Mouse (Mus musculus) embryonic fibroblast, embryonic 13.5 days (primary cell): ENCODE data around the gene Ntn5. TPM values are rescaled to one million over a fixed set of nuclear protein-coding genes. Genes with fewer than 3 reads are reported as not detected.
"Not testable (repeated sequence)": the region's sequence is repeated elsewhere in the genome, so short reads cannot be mapped to it uniquely, and the experiment has no call there.

ENCODE experiments used
- H3K27ac ChIP-seq: 2 replicates; pipeline ENCODE4 v1.5.1; 2012; ENCODE audit warnings: low read length, control low read depth, inconsistent platforms; ENCODE audit not compliant: insufficient read depth
- H3K4me1 ChIP-seq: 2 replicates; pipeline ENCODE4 v1.6.1; 2011; ENCODE audit warnings: low read length; ENCODE audit not compliant: control insufficient read depth, insufficient read depth
- H3K4me3 ChIP-seq: 2 replicates; pipeline ENCODE4 v1.5.1; 2011; ENCODE audit warnings: mild to moderate bottlenecking, control low read depth, low read length; ENCODE audit not compliant: insufficient read depth
- CTCF ChIP-seq: IDR thresholded peaks from 2 replicates; pipeline ENCODE4 v1.5.1; 2011; ENCODE audit warnings: mild to moderate bottlenecking, control low read depth, low read length, moderate library complexity, borderline replicate concordance; ENCODE audit not compliant: insufficient read depth
- POLR2A ChIP-seq: IDR thresholded peaks from 2 replicates; pipeline ENCODE4 v1.6.1; 2011; ENCODE audit warnings: low read depth, mild to moderate bottlenecking, control low read depth, low read length, moderate library complexity
- polyA plus RNA-seq: library from polyadenylated mRNA; stranded (reverse); fragments of >200 nt; gene quantifications from 2 replicates; pipeline ENCODE4 v1.2.4, GENCODE M21; 2011; ENCODE audit warnings: low read depth; ENCODE audit not compliant: missing spikeins, insufficient read length

Gene Ntn5
- polyA plus RNA-seq, 1 experiment = 0.58 TPM

- Histone ChIP-seq H3K4me1 (no peaks in the 10 kb centered on the region), H3K4me3 (no peak overlapping the region), H3K27ac (no peak overlapping the region)
- TF ChIP-seq POLR2A (no peak), CTCF (no peak)
Observed at GRCm38 (mm10) chr7:45654424-45655047, 29.3 kb upstream of the Ntn5 start.

DNA sequence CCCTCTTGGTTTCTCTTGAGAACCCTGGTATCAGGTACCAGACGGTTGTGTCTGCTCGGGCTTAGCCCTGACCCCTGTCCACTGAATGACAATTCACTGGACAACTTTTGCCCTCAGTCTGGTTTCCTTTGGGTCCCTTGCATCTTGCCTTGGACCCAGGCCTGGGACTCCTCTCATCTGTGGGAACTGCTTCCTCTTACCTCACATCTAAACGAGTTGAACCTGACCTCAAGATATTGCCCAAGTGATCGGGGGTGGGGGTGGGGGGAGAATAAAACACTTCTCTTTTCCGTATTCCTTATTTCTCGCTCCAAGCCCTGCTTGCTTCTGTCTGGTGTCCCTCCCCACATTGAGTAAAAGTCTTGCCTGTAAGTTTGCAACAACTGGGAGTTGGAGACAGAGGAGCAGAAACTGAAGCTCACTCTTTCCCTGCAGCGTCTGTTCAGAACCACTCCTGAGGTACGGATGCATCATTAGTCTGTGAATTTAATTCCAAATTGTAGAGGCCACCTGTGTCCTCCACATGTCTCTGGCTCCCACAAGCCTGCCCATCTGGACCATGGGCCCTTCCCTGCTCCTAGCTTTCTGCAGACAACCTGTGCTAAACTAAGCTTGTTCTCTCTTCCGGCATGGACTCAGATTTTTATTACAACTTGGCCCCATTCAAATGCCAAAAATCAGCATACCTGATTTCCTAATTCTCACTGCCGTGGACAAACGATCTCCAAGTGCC, 22.9 kb upstream of the Ntn5 start:
- TF ChIP-seq CTCF (no peak), POLR2A (no peak)
- no peak overlapping the region for H3K27ac ChIP-seq
- no peak overlapping the region for H3K4me3 ChIP-seq
- H3K4me1 ChIP-seq = no peaks in the 10 kb centered on the region

- not testable (repeated sequence) for H3K4me1 ChIP-seq, H3K4me3 ChIP-seq, H3K27ac ChIP-seq
Observed at GRCm38 (mm10) chr7:45661702-45662101, 22.1 kb upstream of the Ntn5 start.

DNA sequence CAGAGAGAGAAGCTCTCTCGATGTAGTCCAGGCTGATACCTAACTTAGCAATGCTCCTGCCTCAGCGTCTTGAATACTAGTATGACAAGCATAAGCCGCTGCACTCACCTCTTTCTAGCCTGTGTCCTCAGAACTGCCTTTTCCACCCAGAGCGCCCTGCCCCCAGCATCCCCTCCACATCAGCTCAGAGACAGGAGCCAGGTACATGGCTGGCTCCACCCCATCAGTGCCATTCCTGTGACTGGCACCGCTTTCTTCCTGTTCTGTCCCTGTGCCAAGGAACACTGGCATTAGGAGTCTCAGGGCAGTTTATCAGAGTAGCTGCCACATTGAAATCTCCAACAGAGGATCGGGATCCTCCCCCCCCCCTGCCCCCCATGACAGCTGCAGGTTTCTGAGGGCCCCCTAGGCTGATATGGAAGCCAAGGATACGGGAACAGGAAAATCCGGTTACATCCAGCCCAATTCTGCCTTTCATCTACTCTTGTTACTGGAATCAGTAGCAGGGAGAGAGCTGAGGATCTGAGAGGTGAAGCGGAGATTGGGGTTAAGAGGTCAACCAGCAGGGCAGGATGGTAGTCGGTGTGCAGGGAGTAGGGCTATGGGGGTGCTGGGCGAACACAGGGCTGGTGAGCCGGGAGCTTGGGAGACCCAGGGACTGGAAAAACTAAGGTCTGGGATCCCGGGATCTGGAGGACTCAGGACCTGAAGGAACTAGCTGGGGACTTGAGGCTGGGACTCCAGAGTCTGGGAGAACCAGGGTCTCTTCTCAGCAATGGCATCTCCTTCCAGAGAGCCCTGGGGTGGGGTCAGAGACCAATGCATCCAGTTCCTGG, 18.3 kb upstream of the Ntn5 start:
- Histone ChIP-seq H3K27ac (no peak overlapping the region), H3K4me1 (no peaks in the 10 kb centered on the region), H3K4me3 (no peak overlapping the region)
- TF ChIP-seq CTCF (no peak), POLR2A (no peak)

- Histone ChIP-seq H3K27ac (no peak within 1 kb of the TSS), H3K4me1 (no peaks in the 10 kb centered on the region), H3K4me3 (no peak within 1 kb of the TSS)
- no peak for TF ChIP-seq POLR2A
- no peak for TF ChIP-seq CTCF
Observed at GRCm38 (mm10) chr7:45666161-45666560, 17.7 kb upstream of the Ntn5 start, which contains the start of gene Fut2. Gene Fut2, minus strand, starts transcription at chr7:45666394.

DNA sequence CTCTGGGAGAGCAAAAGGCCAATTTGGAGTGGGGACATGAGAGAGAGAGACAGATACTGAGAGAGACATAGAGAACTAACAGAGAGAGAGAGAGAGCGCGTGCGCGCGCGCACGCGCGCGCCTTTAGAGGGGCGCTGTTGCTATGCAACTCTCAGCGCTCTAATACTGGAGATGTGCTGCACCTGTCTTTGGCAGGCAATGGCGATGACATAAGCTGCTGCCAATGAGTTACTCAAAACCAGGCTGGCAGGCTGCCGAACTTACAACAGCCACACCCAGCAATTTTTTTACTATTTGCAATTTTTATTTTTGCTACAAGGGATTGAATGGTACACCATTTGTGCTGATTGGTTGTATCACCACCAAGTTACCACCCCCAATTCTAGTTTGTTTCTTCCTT, 16.1 kb upstream of the Ntn5 start:
- Histone ChIP-seq H3K27ac (no peak overlapping the region), H3K4me1 (no peaks in the 10 kb centered on the region), H3K4me3 (no peak overlapping the region)
- TF ChIP-seq CTCF = no peak
- TF ChIP-seq POLR2A = no peak

DNA sequence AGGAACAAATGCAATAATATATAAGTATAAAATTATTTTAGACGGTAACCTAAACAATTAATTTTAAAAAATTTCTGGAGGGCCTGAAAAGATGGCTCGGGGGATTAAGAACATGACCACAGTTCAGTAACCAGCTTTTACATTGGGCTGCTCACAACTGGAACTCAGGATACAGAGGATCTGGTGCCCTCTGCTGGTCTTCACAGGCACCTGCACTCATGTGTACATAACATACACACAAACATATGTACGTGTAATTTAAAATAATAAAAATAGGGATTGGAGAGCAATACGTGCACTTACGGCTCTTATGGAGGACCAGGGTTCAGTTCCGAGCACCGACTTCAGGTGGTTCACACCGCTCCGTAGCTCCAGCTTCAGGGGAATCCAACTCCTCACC, 14.9 kb upstream of the Ntn5 start:
- Histone ChIP-seq H3K4me3 (no peak overlapping the region), H3K4me1 (no peaks in the 10 kb centered on the region), H3K27ac (no peak overlapping the region)
- TF ChIP-seq POLR2A (no peak), CTCF (no peak)

DNA sequence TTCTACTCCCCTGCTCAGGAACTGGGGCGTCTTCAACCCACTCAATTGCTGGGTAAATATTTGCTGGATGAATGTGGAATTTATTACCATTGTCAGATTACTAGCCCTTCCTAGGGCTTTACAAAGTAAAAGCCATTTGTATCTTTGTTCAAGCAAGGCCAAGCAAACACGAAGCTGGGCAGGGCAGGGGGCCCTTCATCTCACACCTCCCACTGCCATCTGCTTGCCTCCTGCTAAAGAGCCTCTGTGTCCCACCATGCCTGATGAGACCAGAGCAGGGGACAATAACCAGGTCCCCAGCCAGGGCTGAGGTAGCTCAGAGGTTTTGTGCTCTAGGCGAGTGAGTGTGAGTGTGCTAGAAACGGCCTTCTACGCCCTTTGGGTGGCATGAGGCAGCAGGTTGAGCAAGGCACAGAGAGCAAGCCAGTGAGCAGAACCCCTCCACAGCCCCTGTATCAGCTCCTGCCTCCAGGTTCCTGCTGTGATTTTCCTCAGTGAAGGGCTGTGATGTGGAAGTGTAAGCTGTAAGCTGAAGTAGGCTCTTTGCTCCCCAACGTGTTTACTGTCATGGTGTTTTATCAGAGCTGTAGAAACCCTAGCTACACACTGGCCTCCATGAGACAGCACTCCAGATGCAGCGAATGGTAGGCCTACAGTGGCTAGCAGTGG, 6.1 kb upstream of the Ntn5 start:
- Histone ChIP-seq H3K4me1 (no peaks in the 10 kb centered on the region), H3K27ac (no peak overlapping the region), H3K4me3 (no peak overlapping the region)
- TF ChIP-seq POLR2A = no peak
- TF ChIP-seq CTCF = no peak

- no peak overlapping the region for H3K27ac ChIP-seq
- TF ChIP-seq CTCF = no peak
- TF ChIP-seq POLR2A = no peak
- no peak overlapping the region for H3K4me3 ChIP-seq
- no peaks in the 10 kb centered on the region for H3K4me1 ChIP-seq
Observed at GRCm38 (mm10) chr7:45678513-45678912, 5.3 kb upstream of the Ntn5 start.
